Mouse (Mus musculus) erythroblast, embryonic 14.5 days (primary cell): ENCODE results near the gene Grm8.
"Not testable (repeated sequence)": the region's sequence is repeated elsewhere in the genome, so short reads cannot be mapped to it uniquely, and the experiment has no call there.

Experiments used
- GATA1 ChIP-seq: IDR thresholded peaks from 2 replicates; pipeline ENCODE4 v1.6.1; 2012; ENCODE audit warnings: low read length, inconsistent platforms, mixed read lengths
- TAL1 ChIP-seq: IDR thresholded peaks from 3 replicates; pipeline ENCODE4 v1.6.1; 2012; ENCODE audit warnings: low read length, inconsistent platforms, mixed read lengths

GRCm38 (mm10) chr6:27819735-27820134 is 315.2 kb downstream of the Grm8 start:
- TF ChIP-seq GATA1, TAL1: not testable (repeated sequence)
